Mouse (Mus musculus) embryo, embryonic 9.5 days (tissue): ENCODE results near the gene Pold2.
"Not testable (repeated sequence)": the region's sequence is repeated elsewhere in the genome, so short reads cannot be mapped to it uniquely, and the experiment has no call there.

Experiments used
- DNase-seq: peaks from one replicate; pipeline ENCODE4 v3.0.0-alpha.2; 2017; ENCODE audit errors: extremely low spot score

Gene Pold2

DNA sequence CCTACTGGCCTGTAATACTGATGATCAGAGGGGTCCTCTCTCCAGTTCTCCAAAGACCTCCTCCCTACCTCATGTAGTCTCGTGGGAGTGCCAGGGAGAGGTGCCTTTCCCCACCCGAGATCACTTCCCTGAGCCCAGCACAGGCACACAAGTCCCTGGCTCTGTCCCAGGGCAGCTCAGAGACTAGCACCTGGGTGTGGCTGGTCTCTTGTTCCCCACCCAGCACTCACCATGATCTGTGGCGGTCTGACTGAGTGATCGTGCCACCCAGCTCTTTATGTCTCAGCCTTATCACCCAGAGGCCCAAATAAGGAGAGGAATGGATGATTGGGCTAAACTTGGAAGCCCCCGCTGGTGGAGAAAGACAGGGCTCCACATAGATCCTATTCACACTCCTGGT, 20.4 kb upstream of the Pold2 start, which contains the start of gene Myl7:
TSS of gene Myl7 (minus strand) at position 252 of the 400 bp plus-strand sequence.
- no peak for DNase-seq

DNA sequence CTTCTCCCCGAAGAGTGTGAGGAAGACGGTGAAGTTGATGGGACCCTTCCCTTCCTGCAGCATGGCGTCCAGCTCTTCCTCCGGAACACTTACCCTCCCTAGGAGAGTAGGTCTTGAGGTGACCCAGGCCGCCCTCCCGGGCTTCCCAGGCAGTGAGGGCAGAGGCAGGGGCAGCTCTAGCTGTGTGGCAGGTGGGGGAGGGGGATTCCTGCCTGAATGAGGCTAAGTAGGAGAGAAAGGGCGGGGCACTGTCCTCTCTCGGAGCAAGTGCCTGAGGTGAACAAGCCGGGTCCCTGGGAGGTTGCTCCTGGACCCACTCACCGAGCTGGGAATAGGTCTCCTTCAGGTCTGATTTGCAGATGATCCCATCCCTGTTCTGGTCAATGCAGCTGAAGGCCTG, 19.7 kb upstream of the Pold2 start:
- DNase-seq = peak; percentile 52

DNA sequence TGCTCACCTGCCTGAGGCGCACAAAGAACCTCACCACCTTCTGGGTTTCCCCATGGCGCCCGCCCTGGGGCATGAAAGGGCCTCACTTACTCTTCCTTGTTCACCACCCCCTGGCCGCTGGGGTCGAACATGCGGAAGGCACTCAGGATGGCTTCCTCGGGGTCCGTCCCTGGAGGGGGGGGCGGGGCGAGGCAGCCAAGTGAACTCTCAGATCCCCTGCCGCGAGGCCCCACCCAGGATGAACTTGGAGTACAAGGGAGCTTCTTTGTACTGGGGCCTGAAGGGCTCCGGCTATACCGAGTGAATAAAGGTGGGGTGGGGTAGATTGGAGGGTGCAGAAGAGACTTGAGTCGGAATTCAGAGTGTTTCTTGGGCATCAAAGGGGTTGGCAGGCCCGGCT, 19.1 kb upstream of the Pold2 start:
- DNase-seq = no peak

DNA sequence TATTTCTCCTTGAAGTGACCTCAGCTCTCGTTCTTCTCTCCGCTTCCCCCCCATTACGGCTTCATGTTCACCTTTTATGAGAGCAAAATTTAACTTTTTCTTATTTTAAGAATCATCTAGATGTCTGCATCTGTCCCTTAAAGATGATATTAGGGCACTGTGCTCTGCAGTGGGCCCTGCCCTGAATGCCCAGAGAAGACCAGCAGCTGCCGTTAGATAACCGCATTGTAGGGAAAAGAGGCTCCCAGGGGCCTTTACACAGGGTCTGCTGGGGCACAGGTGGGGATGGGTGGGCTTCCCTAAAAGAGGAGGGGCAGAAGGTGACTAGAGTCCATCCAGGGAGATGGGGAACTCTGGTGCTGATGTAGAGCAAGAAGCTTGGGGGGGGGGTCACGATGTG, 15.7 kb upstream of the Pold2 start:
- DNase-seq = no peak

DNA sequence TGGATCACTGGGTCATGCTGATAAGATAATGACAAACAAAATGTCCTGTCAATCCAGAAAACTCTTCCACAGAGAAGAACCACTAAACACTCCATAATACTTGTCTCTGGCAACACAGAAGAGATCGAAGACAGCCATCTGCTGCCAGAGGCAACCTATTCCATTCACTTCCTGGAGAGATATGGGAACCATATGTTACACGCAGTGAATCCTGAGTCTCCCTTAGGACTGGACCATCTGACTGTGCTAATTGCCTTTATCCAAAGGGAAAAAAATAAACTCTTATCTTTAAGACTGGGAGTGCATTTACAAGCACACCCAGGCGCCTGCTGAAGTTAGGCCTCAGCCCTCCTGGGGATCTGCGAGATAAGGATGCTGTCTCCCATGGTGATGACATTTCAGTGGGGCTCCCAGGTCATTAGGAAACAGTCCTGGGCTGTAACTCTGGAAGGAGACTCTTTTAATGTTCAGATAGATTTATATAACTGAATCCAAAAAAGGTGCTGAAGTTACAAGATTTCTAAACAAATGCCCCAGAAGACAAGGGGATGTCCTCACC, 14.8 kb upstream of the Pold2 start:
- DNase-seq = no peak

DNA sequence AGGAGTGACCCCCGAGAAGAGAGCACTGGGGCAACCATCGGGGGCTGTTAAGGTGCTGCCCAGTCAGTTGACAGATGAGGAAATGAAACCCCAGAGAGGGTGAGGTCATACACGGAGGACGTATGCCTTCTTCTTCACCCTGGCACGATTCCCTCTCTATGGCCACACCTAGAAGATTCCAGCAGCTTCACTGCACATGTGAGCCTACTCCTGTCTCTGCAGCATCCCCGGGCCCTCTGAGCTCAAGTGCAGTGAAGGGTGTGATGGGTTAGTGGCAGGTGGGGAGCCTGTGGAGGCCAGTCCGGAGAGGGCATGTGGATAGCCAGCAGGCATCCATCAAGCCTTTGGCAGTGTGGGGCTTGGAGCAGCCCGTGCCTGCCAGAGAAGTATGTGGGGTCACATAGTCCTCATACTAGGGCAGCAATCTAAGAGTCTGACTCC, 14.1 kb upstream of the Pold2 start:
- no peak for DNase-seq

DNA sequence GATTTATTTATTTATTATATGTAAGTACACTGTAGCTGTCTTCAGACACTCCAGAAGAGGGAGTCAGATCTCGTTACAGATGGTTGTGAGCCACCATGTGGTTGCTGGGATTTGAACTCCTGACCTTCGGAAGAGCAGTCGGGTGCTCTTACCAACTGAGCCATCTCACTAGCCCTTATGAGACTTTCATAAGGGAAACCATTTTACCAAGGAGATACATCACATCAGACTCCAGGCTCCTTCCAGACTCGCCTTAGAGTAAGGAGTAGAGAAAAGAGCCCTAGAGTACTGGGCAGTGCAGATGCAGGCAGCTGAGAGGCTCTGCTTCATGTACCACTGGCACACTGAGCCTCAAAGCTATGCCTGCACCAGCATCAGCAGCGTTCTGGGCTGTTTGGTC, 10.5 kb upstream of the Pold2 start:
- not testable (repeated sequence) for DNase-seq

DNA sequence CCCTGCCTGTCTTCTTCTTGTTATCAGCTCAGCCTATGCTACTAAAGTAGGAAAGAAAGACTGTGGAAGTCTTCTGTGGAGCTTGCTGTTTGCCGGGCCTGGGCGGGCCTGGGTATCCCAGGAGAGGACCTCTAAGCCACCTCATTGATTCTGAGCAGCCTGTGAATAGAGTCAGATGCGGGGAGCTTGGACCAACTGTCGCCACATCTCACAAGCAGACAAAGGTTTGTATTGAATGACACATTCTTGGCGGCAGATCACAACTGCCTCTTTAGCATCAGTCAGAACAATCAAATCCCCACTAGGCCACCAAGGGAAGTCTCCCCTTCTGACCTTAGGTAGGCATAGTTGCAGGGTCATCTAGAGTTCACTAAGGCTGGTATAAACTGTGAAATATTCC, 9.2 kb upstream of the Pold2 start:
- DNase-seq = no peak

DNA sequence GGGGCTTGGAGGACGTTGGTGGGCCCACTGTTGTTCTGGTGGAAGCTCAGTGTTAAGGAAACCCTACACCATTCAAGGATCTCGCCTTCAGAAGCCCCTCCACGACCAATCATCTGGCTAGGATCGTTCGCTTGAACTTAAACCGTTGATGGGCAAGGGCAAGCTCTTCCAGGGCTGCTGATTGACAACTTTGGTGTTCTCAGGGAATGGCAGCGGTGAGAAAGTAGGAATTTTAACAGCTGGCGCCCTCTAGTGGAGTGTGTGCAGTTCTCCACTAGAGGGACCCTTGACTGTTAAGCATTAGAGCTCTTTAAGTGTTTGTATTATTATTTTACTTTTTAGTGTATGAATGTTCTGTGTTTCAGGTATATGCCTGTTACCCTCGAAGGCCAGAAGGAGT, 8.1 kb upstream of the Pold2 start:
- peak; percentile 66 for DNase-seq

DNA sequence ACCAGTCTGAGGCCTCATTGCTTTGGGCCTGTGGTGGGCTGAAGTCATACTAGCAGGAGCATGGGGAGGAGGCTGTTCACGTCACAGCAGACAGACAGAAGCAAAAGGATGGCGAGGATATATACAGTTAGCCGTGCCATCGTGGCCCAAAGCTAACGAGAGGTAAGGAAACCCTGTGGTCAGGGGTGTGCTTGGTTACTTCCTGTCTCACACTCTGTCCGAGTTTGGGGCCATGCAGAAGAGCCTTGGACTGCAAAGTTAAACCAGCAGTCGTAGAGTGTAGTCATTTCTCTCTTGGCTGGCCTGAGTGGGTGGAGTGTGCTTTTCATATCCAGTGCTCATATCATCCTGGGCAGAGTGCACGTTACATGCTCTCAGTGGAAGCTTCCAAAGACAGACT, 4.4 kb upstream of the Pold2 start:
- no peak for DNase-seq

DNA sequence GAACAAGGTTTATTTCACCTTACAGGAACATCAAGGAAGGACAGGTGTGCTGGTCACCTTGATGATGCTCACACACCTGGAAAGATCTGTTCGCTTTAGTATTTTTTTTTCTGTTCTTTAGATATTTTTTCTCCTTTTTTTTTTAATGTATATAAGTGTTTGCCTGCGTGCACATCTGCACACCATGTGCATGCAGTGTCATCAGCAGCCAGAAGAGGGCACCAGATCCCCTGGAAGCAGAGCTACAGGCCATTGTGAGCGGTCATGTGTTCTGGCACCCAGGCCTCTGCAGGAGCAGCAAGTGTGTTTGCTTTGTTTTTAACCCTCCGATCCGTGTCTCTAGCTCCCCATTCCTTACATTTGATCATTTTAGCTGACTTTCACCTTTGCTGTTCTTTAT, 1.8 kb upstream of the Pold2 start:
- DNase-seq = peak; percentile 76

DNA sequence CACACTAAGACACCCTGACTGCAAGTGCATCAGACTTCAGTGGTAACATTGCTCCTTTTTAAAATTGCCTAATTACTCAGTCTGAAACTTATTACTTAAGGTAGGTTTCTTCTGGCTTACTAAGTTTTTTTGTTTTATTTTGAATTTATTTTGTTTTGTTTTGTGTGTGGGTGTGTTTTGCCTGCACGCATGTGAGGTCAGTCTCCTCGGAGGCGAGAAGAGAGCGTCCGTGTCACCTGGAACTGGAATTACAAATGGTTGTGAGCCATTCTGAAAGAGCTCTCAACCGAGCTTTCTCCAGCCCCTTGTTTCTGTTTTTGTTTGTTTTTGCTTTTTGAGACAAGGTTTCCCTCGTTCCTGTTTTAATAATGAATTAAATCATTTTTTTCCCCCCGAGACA, 569 bp upstream of the Pold2 start:
- DNase-seq = no peak

DNA sequence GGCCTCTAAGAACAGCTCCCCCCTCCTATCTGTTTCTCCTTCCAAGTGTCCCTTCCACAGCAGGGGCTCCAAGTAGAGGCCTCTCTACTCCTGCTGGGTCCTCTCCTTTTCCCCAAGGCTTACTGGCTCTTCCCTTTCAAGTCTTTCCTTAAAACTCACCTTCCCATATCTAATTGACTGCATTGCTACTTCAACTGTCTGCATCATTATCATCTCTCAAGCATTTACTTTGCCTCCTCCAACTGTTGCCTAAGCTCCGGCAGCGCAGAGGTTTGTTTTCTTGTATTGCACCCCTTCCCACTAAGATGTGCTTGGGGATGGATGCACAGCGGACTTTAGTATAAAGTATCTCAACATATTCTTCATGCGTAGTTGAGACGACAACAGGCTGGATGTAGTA, 671 bp downstream of the Pold2 start:
- no peak for DNase-seq

DNA sequence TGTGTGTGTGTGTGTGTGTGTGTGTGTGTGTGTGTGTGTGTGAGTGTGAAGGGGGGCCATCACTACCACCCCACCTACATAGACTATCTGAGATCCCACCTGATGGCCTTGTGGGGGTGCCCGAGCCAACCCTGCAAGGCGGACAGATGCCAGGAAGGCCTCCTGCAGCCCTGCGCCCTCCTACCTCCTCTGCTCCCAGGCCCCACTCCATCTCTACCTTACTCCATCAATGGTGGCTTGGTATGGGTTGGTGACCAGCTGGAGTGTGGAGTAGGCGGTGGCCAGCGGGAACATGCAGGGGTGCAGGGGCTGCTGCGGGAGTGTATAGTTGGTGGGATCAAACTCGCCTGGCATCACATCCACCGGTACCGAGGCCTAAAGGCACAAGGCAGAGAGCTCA, 4.9 kb downstream of the Pold2 start:
- DNase-seq = no peak

DNA sequence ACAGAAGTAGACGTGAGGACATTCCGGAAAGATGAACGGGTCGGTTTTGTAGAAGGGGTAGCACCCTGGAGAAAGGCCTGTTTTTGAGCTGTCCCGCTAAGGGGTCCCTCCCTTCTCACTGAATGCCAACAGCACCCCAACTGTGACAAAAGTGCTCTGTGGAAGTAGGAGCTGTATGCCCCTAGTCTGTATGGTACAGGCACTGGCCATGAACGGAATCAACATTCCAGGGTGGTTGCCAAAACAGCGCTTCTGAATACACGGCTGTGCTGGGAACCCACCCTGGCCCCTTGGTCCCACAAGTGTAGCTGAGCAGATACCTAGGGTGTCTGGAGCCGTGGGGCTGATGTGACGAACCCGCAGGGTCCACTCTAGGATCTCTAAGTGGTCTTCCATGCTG, 5.4 kb downstream of the Pold2 start:
- DNase-seq = no peak

DNA sequence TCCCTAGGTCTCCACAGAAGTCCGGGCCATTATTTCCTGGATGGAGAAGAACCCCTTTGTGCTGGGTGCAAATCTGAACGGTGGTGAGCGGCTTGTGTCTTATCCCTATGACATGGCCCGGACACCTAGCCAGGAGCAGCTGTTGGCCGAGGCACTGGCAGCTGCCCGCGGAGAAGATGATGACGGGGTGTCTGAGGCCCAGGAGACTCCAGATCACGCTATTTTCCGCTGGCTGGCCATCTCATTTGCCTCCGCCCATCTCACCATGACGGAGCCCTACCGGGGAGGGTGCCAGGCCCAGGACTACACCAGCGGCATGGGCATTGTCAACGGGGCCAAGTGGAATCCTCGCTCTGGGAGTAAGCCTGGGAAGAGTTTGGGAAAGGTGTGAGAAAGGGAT, 8.0 kb downstream of the Pold2 start:
- DNase-seq = no peak

DNA sequence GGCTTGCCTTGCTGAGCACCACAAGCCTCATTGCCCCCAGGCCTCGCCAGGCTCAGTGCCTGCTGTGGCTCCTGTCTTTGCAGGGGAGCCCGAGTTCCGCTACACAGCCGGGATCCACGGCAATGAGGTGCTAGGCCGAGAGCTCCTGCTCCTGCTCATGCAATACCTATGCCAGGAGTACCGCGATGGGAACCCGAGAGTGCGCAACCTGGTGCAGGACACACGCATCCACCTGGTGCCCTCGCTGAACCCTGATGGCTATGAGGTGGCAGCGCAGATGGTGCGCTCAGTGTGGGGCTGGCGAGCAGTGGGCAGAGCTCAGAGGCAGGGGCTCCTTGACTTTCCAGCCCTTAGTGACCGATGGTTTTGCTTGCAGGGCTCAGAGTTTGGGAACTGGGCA, 8.8 kb downstream of the Pold2 start:
- DNase-seq = no peak

DNA sequence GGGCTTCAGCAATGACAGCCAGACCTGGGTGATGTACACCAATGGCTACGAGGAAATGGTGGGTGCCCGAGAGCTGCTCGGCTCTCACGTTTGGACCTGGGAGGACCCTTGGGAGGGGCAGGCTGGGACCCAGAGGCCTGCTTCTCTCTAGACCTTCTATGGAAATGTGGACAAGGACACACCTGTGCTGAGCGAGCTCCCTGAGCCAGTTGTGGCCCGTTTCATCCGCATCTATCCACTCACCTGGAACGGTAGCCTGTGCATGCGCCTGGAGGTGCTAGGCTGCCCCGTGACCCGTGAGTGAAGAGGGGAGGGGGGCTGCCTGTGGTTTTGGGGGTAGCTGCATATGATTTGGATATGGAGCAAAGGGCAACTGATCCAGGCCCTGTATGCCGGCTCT, 9.8 kb downstream of the Pold2 start:
- DNase-seq = no peak

DNA sequence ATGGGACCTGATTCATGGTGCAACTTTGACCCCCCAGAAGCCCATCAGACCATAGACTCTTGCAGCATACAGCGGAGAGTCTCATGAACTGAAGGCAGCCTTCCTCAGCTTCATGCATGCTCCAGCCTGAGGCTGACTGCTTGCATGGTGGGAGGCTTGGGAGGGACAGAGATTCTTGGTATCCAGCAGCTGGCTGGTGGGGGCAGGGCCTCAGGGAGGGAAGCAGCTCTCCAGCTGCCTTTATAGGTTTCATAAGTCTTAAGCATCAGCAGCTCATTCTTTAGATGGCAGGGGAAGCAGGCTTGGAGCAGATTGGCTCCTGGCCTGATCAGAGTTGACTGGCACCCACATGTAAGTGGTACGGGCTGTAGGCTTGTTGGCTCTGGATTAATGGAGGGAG, 10.9 kb downstream of the Pold2 start:
- DNase-seq = no peak

DNA sequence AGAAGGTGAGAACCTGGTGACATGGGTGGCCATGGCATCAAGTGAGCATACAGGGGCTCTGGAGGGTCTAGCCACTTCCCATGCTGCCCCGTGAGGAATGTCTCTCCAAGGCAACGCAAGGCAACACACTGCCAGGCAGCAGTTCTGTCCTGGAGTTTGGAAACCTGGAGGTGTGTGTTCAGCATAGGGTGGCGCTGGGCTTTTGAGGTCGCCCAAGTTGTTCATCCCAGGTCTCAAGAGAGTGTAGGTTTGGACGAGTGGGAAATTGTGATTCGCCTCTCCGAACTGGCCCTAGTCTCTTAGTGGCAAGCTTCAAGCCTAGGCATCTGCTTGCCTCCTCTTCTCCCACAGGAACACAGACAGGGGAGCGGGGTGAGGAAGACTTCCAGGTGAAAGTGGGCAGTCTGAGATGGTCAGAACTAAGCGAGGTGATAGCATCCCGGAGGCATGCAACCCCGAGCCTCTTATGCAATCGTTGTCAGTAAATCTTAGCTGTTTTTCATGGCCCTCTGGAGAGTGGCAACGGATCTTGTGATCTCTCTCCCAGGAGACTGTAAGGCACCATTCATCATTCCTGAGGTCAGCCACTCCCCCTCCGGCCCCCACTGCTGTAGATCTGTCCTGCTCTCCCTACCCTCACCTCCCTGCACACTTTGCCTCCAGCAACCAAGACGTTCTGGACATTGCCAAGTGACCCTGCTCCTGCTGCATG, 15.5 kb downstream of the Pold2 start:
- DNase-seq = peak; percentile 36

DNA sequence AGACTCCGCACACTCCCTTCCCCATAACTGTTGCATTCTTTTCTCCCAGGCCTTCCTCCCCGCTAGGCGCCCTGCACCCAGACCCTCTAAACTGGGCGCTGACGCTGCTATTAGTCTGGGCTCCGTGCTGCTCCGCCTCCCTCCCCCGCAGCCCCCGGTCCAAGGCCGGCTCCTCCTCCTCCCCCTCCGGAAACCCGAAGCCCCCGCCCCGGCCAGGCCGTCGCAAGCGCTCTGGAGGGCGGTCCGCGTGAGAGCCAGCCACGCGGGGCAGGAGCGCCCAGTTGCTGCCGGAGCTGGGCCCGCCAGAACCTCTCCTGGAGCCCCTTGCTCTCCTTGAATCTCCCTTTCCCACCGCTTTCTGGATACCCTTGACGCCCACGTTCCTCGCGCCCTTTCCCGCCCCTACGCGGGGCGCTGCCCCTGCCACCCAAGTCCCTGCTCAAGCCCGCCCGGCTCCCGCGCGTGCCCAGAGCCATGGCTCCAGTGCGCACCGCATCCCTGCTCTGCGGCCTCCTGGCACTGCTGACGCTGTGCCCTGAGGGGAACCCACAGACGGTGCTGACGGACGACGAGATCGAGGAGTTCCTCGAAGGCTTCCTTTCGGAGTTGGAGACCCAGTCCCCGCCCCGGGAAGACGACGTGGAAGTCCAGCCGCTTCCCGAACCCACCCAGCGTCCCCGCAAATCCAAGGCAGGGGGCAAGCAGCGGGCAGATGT, 16.3 kb downstream of the Pold2 start, which contains the start of gene Aebp1:
TSS of gene Aebp1 (plus strand) at position 270 of the 716 bp plus-strand sequence.
- DNase-seq = peak; percentile 48

DNA sequence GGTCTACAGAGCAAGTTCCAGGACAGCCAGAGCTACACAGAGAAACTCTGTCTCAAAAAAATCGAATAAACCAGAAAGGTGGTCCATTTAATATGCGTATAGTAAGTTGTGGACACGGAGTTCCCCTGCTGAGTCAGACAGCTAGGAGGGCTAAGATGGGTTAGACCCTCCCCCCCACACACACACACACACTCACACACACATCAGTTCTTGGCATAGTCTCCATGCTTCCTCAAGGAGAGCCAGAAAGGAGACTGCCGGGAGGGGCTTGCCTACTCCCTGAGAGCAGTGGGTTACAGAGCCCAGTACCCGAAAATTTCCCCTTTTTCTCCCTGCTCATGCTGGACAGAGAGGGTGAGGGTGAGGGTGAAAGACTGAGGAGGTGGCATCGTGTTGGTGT, 17.5 kb downstream of the Pold2 start:
- DNase-seq = no peak

DNA sequence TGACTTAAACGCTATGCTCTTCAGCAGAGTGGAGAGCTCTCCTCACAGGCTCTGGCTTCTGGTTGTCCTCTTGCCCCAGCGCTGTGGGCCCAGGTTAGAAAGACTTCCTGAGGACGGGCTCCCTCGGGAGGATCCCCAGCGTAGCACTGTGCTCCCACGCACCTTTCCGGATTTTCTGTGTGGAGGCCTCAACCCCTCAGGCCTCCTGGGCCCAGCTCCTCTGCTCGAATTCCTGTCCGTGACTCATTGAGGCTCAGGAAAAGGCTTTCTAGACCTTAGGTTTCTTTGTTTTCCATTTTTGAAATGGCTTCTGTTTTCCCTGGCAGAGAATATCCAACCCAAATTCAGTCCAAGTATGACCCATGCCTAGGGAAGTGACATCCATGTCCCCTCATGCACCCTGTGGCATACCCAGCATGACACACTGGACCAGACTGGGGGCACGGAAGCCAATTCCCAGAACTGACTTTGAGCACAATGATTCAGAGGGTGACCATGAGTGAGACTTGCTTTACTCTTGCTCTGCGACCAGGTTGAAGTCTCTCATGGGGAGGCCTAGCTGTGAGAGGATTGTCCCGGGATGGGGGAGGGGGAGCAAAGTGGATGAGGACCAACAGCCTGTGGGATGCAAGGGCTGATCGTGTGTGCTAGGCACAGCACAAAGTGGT, 18.1 kb downstream of the Pold2 start:
- DNase-seq = no peak
